Mouse (Mus musculus) spleen, postnatal 10 days (tissue): ENCODE data around the gene Ccser2.
"Not testable (repeated sequence)": the region's sequence is repeated elsewhere in the genome, so short reads cannot be mapped to it uniquely, and the experiment has no call there.

Source experiments
- DNase-seq, 2 experiments: peaks; one replicate each; pipeline ENCODE4 v3.0.0; 2021 to 2022; ENCODE audit warnings: low spot score in 2 of 2

Gene Ccser2

DNA sequence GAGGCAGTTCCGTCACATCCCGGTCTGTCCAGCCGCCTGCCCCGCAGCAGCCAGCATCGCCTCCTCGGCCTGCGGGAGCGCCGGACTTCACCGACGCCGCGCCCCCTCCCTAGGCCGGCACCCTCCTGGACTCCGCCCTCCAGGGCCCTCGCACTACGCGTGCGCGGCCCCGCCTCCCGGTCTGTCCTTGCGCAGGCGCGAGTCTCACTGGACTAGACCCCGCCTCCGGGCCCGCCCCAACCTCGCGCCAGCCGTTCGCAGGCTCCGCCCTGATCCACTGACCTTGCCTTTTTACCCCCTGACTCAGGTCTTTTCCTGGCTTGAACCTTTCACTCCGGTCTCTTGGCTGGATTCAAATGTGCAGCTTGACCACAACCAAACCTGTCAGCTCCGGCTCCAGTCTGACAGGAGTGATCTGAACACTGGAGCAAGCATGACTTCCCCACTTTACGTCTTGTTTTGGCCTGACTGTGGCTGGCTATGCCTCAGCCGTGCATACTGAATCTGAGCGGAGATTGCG lies at the start of gene Ccser2:
Gene Ccser2 (minus strand): TSS at position 150 of the 520 bp plus-strand sequence.
- DNase-seq: peak; percentile 92 to 98

- no peak for DNase-seq
Measured at GRCm38 (mm10) chr14:37015894-37016293, 47.3 kb upstream of the Ccser2 start.

- no peak for DNase-seq
Measured at GRCm38 (mm10) chr14:37013644-37014043, 45.1 kb upstream of the Ccser2 start.

DNA sequence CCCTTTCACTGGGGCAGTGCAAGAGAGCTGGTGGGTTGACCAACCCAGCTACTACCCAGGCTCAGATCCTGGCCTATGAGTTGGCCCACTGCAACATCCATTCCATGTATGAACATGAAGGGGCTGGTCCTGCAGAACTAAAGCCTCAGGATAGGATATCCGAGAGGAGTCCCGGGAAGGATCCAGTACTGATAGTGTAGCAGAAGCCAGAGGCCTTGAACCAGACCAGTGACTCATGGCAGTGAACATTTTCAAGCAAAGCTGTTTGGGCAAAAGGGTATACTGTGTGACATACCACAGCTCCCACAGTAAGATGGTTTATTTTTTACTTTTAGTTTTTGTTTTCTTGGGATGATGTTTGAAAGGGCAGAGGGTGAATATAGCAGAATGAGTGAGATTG lies 41.1 kb upstream of the Ccser2 start:
- DNase-seq: no peak

GRCm38 (mm10) chr14:37006489-37006888 lies 37.9 kb upstream of the Ccser2 start:
- DNase-seq: no peak

DNA sequence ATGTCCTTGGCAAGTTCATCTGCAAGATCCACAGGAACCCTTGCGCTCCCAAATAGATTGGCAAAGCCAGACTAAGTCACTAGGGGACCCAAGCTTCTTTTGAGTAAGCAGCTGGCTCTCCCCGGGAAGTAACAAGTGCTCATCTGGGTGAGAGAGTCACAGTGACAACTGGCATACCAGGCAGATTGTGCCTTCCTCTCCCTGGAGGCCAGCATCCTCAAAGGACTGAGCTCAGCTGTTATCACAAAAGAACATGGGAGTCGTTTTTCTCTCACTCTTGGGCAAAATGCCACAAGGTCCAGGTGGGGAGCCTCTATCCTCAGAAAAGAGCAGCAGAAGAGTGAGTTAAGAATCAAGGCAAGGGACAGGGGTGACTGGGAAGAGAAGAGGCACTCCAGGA lies 37.3 kb upstream of the Ccser2 start:
- no peak for DNase-seq

GRCm38 (mm10) chr14:37003431-37004095 lies 35.0 kb upstream of the Ccser2 start:
- DNase-seq: no peak

DNA sequence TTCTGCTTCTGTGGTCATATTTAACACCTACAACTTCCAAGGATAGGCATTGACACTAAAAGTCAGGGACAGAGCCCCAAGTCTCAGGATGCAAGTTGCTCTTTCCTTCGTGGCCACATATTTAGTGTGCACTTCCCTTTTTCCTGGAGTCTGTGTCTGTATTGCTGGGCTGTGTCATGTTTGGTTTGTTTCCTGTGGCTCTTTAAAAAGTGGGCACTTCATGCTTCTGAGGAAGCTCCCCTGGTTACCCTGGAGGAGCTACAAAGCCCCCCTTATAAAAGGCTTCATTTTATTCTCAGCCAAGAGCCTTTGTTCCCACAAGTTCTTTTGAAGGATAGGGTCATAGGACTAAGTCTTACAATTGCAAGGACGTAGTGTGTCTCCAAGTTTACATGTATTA lies 34.3 kb upstream of the Ccser2 start:
- DNase-seq: no peak

- not testable (repeated sequence) for DNase-seq
Measured at GRCm38 (mm10) chr14:37000780-37001179, 32.2 kb upstream of the Ccser2 start.

- no peak for DNase-seq
Measured at GRCm38 (mm10) chr14:36989784-36990183, 21.2 kb upstream of the Ccser2 start.

DNA sequence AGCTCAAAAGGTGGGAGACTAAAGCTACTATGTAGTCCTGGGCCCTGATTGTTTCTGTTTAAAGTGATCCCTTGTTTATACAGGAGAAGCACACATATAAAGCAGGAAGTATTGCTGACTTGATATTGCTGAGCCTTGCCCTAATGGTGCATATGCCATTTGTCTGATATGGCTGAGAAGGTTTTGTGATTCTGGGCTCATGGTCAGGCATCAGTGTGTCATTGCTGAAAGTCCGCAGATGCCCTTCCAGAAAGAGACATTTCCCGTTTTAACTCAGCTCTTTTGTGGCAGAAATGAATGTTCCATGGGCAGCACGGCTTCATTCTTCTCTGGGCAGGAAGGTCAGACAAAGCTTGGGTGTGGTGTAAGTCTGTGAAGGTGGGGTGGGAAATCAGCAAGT lies 17.1 kb upstream of the Ccser2 start:
- DNase-seq: no peak

DNA sequence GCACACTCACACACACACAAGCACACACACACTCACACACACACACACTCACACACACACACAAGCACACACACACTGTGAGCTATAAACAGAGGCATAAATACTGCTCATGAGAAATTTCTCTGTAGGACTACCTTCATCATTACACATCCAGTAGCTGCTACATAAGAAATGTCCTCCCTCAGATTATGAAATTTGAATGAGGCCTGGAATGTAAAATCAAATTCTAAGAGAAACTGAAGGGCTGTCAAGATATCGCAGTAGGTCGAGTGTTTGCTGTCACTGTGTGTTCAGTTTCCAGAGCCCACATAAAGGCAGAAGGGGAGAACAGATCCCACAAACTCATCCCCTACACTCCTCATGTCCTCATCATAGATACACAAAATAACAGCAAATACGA lies 6.4 kb upstream of the Ccser2 start:
- no peak for DNase-seq

- no peak for DNase-seq
Measured at GRCm38 (mm10) chr14:36971211-36971610, 2.6 kb upstream of the Ccser2 start.

DNA sequence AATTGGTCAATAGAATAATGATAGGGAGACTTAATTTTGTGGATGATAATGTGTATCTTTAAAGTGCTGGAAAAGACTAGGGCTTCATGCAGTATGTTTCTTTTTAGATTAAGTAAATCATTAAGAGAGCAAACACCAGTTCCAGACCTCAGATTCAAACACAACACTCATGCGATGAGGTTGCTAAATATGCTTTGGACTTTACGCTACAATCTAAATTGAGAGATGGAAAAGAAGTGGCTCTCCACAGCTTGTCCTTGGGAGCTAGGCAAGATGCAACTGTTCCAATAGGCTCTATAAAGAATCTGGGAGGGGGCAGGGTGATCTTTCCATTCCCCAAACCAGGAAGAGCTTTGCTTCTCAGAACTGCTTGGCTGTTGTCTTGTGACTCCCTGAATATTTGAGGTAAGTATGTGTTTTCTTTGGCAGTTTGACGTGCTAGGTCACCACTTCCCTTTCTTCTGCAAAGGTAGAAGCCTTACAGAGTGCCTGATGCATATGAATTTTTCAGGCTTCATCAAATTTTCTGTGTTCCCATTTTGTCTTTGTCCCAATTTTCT lies 1.4 kb upstream of the Ccser2 start:
- DNase-seq: no peak

- peak in 1 of 2 experiments; percentile 54 for DNase-seq
Measured at GRCm38 (mm10) chr14:36968076-36968627, 425 bp downstream of the Ccser2 start.

DNA sequence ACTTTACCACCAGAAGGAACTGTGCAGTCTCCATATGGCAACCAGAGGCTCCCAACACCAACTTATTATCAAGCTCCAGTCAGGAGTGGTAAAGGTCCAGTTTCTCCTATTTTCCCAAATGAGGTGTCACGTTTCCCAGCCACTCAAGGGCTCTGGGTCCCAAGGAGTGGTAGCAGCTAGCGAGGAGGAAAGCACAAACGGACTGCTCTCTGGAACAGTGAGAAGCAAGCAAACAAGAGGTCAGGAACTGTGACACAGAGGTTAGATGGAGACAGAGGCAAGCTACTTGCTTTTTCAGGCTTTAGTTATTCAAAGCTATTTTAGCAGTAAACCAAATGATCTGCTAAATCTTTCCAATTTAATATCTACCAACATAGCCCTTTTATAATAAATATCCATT lies 3.2 kb downstream of the Ccser2 start:
- no peak for DNase-seq

DNA sequence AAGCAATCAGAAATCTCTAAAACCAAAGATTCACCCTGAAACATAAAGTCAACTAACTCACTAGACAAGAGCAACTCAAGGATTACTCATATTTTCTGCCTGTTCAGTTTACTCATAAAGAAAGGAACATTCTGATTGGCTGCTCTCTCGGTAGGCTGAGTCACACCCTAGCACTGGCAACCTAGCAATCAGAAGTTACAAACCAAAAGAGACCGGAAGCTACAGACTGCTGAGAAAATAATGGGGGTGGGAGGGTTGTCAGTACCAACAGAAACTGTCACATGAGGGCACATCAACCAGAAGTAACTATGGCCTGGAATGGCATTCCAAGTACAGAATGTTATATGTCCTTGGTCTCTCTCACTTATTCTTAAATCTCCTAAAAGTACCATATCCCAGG lies 6.1 kb downstream of the Ccser2 start:
- no peak for DNase-seq

GRCm38 (mm10) chr14:36957719-36958118 lies 10.9 kb downstream of the Ccser2 start:
- DNase-seq: no peak

GRCm38 (mm10) chr14:36957261-36957660 lies 11.3 kb downstream of the Ccser2 start:
- DNase-seq: no peak

DNA sequence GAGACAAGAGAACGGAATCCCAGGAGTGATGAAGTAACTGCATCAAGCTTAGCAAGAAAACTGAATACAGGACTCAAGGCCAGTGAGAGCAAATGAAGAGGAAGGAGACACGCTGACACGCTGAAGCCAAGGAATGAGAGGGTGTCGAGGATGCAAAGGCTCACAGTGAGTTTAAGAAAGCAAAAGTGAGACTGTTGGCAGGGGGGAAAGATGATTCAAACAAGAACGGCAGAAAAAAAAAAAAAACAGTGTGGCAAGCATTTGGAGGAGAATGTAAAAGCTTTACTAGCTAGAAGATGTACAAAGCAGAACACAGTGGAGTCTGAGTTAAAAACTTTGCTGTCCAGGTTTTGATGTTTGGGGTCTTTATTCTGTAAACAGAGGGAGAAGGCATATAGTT lies 11.9 kb downstream of the Ccser2 start:
- no peak for DNase-seq

- no peak for DNase-seq
Measured at GRCm38 (mm10) chr14:36952687-36953426, 15.7 kb downstream of the Ccser2 start.

GRCm38 (mm10) chr14:36952142-36952541 lies 16.4 kb downstream of the Ccser2 start:
- DNase-seq: no peak

DNA sequence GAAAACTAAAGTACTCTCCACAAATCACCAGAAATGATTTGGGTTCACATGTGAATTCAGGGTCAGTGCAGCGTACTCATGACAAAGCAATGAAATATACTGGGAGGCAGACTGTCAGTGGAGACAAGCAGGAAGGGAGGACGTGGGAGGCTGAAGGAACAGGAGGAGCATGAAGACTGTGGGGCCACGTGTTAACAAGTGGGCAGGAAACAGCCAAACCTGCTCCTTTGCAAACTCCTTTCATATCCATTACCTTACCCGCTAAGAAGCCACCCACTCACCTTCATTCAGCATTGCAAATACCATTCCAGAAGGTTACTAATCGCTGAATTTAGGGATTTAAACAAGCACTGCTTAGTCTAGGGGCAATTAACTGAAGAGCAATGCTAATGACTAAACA lies 25.9 kb downstream of the Ccser2 start:
- no peak for DNase-seq
